Mouse (Mus musculus) megakaryocyte, embryonic 14.5 days (primary cell): ENCODE results near the gene Cdyl2.

Experiments used
- FLI1 ChIP-seq: IDR thresholded peaks from 2 replicates; pipeline ENCODE4 v1.6.1; 2012; ENCODE audit warnings: low read length, inconsistent platforms, mixed read lengths
- GATA1 ChIP-seq: IDR thresholded peaks from 3 replicates; pipeline ENCODE4 v1.6.1; 2012; ENCODE audit warnings: mixed read lengths, low read length, inconsistent platforms, borderline replicate concordance

DNA sequence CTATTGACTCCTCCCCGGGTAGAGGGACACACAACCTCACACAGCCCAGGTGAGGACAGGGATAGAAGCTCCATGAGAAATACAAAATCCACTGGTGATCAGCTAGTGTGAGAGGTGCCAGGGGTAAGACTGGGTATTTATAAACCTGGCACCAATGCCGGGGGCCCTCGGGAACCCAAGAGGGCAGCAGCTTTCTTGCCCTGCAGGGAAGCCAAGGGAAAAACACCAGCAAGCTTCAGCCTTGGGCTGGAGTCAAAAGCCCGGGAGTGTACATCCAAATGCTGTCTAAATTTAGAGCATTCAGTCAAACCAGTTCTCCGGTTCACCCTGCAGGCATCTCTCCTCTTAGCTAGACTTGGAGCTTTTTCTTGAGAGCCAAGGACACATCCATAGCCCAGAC lies 189.9 kb downstream of the Cdyl2 start:
- no peak for TF ChIP-seq GATA1
- TF ChIP-seq FLI1 = no peak
